Mouse (Mus musculus) cerebellum, adult 9-10 months (tissue): ENCODE measurements around the gene Olfr357.

Experiments used
- DNase-seq: peaks from one replicate; pipeline ENCODE4 v3.0.0; 2022

The Olfr357 gene

GRCm38 (mm10) chr2:36993527-36993926 is at the start of gene Olfr357:
Olfr357 (plus strand) TSS chr2:36993827.
- DNase-seq = no peak

GRCm38 (mm10) chr2:36997030-36997429 is 3.4 kb downstream of the Olfr357 start:
- peak; percentile 48 for DNase-seq

GRCm38 (mm10) chr2:37009235-37009634 is 15.6 kb downstream of the Olfr357 start, which contains the start of gene Olfr358:
Olfr358 (minus strand) TSS chr2:37009335.
- no peak for DNase-seq
